Mouse (Mus musculus): ENCODE measurements at regions not wholly inside any gene's neighbourhood (a gene's known extent, or its start where the extent isn't known, plus 50 kb on each side); places are given as distances from the start of the nearest gene placed in this dataset.

DNA sequence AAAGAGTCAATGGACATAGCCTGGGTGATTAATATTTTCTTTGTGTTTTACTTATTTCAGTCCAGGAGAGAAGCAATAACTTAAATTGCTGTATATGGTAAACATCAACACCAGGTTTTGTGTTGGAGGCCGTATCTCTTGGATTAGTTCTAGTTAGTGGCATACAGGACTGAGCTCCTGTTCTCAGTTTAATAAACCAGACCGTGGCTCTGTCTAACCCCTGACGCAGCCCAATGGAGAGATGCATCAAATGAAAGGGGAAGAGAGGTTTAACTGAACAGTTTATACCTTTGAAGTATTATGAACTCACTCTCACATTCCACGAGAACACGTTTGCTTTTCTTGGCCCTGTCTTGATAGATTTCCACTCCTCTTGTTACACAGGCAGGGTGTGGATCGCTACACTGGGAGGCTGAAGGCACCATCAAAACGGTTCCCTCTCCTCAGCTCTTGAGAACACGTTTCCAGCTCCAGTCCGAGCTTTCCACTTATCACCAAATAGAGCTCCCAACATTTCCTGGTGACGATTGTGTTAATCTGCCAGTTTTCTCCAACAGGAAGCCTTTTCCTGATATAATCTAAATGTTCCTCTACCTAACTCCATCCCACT is 54.0 kb upstream of the Cerkl start:
- DNase-seq (ENCODE audit: low read depth, low spot score), result no peak

DNA sequence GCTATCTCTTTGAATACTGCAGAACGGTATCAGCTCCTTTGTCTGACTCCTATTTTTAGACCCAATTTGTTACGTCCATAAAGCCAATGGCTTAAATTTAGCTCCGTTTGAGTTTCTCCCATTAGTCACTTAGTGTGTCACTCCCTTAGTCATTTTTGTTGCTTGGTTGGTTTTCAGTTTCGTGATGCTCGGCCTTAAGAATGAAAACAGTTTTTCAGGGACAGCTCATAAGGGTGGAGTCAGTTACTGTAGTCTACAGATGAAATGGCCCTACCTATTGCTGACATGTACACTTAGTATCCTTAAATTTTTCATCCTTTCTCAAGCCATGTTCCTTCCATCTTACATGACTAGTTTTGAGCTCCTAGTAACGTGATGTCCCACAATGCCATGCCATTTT is 54.5 kb upstream of the Cerkl start:
- no peak for DNase-seq (ENCODE audit: low read depth, low spot score)

- DNase-seq (ENCODE audit: low read depth, low spot score), result peak; percentile 39
Measured at GRCm38 (mm10) chr2:79511676-79512323, 55.2 kb upstream of the Cerkl start.

DNA sequence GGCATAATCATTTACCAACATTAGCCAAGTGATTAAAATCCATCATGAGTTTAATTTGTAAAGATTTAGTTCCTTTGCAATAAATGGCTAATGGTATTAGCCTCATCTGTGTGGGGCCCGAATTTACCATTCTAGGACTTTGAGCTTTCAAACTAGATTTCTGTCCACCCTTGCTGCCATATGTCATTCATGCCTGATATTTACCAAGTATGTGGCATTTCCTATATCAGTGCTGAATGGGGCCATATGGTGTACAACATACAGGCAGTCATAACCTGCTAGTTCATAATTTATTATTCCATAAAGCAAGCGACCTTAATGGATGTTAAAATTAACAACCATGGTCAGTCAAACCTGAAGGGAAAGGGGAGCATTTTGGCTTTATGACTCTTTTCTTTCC is 55.8 kb upstream of the Cerkl start:
- DNase-seq (ENCODE audit: low read depth, low spot score), result no peak

DNA sequence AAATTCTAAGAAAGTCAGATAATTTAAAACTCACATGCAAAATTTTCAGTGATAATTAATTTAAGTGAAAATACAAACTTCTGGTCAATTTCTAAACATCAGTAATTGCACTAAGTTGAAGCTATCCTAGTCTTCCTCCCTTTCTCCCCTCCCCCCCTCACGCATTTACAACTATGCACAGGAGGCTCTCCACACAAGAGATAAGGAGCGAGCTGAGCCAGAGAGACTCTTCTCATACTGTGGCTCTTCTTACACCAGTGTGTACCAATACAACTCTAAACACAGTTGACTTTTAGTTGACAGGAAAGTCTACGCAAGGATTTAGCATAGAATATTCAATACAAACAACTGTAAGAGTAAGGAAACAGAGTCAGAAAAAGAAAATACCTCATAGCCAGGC is 57.1 kb upstream of the Cerkl start:
- no peak for DNase-seq (ENCODE audit: low read depth, low spot score)

DNA sequence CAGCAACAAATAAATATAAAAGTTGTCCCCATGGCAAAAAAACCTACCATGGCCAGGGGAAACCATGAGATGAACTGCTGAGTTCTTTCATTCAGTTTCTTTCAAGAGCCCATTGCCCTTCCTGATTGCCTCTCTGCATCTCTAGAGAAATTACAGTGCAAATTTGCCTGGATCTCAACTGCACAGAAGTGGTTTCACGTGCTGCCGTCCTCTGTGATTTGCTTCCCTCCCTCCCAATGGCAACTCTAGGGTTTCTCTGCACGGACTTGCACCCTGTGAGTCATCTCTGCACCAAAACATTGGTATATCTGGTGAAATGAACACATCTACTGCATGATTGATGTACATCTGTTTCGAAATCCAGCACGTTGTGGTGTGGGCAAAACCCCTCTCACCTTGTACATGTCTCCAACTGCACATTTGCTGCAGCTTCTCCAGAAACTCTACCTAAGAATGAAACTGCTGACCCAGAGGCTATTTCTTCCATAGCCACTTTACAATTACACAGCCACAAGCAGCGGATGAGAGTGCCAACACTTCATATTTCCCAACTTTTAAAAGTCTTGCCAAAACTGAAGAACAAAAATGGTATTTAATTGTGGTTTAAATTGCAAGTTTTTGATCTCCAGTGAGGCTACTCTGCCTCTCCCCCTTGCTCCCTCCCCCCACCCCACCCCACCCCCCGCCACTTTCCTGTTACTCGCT is 61.6 kb upstream of the Cerkl start:
- no peak for DNase-seq (ENCODE audit: low read depth, low spot score)

DNA sequence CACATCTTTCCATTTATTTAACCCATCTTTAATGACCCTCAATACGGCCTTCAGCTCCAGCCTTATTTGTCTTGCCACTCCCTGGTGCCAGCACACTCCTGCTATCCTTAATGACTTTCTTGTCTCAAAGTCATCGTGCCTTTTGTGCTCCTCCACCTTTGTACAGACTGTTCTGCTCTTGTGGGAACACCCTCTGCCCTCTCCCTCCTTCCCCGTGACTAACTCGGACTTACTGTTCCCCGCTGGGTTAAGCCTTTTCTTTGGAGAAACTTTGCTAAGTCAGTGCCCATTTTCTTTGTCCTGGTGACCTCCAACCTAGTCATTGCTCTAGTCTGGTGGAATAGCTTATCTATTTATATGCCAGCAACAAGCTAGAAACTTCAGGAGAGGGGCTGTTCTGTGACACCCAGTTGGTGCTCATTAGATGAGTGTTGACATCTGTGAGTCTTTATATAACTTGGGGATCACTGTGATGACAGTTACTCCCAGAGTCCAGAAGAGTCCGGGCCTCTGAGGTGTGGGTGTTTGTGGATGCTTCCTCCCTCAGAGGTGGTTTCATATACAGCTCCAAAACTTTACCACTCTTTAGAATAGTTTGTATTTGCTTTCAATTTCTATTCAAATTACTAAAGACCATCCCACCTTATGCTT is 63.3 kb upstream of the Cerkl start:
- DNase-seq (ENCODE audit: low read depth, low spot score), result no peak

- no peak for DNase-seq (ENCODE audit: low read depth, low spot score)
Measured at GRCm38 (mm10) chr2:79523441-79523840, 66.9 kb upstream of the Cerkl start.

- no peak for DNase-seq (ENCODE audit: low read depth, low spot score)
Measured at GRCm38 (mm10) chr2:79527529-79527928, 70.9 kb upstream of the Cerkl start.

- no peak for DNase-seq (ENCODE audit: low read depth, low spot score)
Measured at GRCm38 (mm10) chr2:79528347-79528990, 71.9 kb upstream of the Cerkl start.

GRCm38 (mm10) chr2:79529185-79529584 is 72.6 kb upstream of the Cerkl start:
- no peak for DNase-seq (ENCODE audit: low read depth, low spot score)

- no peak for DNase-seq (ENCODE audit: low read depth, low spot score)
Measured at GRCm38 (mm10) chr2:79532610-79533160, 76.1 kb upstream of the Cerkl start.

DNA sequence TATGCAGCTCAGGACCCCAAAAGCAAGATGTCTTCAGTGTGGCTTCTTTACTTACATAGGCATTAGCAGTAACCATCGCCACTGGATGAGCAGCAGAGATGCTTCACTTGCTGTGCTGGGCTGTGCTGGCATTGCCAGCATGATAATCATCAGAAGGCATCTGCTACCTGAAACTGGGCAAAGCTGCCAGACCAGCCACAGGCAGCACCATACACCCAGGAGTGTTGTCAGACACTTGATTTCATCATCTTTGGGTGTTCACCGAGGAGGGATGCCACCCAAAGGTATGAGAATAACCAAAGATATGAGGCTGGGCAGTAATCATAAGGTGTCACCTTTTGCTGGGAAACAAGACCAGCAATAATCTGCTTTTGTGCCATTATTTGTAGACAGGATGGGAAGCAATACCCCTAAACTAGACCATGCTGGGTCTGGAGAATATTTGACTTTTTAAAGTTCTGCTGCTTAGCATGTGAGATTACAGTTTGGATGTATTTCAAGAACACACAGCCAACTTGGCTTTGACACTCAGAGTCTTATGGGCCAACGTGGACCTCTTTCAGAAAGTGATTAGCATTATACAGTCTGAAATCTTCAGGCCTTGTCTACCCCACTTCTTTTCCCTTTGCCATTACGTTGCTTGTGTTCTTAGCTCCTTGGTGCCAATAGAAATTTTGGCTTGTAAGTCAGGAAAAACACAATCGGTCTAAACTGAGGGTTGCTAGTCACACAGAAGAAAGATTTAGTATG is 80.7 kb upstream of the Cerkl start:
- no peak for DNase-seq (ENCODE audit: low read depth, low spot score)

GRCm38 (mm10) chr2:79540384-79540783 is 83.8 kb upstream of the Cerkl start:
- no peak for DNase-seq (ENCODE audit: low read depth, low spot score)

- no peak for DNase-seq (ENCODE audit: low read depth, low spot score)
Measured at GRCm38 (mm10) chr2:79542191-79542980, 85.8 kb upstream of the Cerkl start.

DNA sequence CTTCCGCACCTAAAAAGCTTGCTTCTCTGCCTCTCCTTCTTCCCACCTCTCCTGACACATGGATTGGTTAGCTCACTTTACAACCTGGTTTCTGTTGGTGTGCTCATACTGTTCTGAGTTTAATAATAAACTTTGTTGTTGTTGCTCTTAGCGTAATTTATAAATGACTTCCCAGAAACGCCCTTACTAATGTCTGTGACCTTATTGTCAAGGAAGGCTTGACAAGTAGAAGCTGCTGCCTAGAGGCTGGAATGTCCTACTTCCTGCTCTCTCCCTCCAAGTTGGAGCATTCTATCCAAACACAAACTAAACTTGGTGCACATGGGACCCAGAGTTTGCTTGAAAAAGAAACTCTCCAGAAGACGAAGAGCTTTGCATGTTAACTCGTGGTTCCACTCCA is 86.9 kb upstream of the Cerkl start:
- DNase-seq (ENCODE audit: low read depth, low spot score), result no peak

DNA sequence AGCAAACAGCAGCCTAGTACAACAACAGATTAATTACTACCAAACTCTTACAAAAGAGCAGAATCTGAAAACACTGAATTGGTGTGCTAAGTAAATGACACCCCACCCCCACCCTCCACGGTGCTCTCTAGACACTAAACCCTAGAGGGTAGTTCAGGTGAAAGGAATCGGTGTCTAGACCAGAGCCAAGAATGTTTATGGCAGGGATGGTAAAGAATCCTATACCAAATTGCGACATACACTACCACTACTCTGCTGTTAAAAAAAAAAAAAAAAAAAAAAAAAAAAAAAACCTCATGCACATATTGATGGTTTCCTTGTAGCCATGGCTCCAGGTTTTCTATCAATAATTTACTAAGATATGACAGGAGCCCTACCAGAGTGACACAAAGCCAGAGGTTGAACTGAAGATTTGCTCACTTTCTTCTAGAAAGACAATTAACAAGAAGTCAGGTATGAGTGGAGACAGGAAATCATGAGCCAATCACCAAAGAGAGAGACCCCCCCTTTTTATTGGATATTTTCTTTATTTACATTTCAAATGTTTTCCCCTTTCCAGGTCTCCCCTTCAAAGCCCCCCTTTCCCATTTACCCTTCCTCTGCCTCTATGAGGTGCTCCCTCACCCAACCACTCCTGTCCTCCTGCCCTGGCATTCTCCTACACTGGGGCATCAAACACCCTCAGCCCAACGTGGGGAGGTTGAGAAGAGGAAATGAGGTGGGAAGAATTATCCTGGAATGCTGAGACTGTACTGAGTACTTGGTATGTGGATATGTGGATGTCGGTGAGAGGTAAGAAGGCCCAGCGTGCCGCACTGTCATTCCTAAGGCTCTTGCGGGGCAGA is 87.6 kb upstream of the Cerkl start:
- DNase-seq (ENCODE audit: low read depth, low spot score), result no peak

DNA sequence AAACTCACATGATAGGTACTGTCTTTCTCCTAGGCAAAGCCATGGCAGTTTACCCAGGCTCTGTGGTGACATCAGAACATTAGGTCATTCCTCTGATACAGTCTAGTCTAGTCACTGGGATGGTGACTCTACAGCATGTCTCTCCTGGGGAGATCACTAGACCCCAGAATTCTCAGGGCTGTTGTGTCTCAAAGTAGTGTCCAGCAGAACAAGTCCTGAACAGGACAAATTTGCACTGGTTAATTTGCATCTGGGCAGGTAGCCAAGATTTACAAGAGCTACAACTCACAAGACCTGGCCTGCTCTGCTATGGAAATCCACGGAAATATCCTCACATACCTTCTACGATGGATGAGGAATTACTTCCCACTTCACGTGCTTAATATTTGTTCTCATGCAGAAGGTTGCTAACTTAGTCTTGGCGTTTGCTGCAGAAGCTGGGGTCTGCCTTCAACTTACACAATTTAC is 88.2 kb upstream of the Cerkl start:
- no peak for DNase-seq (ENCODE audit: low read depth, low spot score)

DNA sequence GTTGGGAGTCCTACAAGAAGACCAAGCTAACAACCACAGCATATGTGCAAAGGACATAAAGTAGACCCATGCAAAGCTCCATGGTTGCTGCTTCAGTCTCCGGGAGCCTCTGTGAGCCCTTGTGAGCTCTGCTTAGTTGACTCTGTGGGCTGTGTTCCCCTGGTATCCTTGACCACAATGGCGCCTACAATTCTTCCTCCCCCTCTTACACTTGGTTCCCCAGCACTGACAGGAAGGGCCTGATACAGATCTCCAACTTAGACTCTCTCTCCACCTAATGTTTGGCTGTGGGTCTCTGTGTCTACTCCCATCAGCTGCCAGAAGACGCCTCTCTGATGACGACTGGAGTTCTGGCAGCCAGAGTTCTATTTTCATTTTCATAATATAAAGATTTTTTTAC is 88.9 kb upstream of the Itprid2 start:
- no peak for DNase-seq (ENCODE audit: low read depth, low spot score)

Measured in retina, adult 2 months (tissue).